Mouse (Mus musculus) T-helper 17 cell (primary cell): ENCODE measurements around the gene Rapgef4.

Experiments used
- in situ Hi-C, 2 experiments: fragments of 300-600 bp; cut with MboI, MseI; formaldehyde crosslinking; loops; 1 replicate in 1 of 2; 2 replicates in 1 of 2; pipeline ENCODE4 v1.15.1; 2025; ENCODE audit warnings: high pct_unique_total_duplicates in 2 of 2

Rapgef4 gene

GRCm38 (mm10) chr2:72245631-72246030 lies 264.6 kb downstream of the Rapgef4 start:
- in situ Hi-C loops, result loop anchor here in 1 of 2 experiments (5.0 to 10.0 kb wide), 2 partner anchors 79 to 1002 kb away; no protein-coding TSS in a partner anchor

GRCm38 (mm10) chr2:72246376-72246775 lies 265.3 kb downstream of the Rapgef4 start:
- in situ Hi-C loops, result loop anchor here in 1 of 2 experiments (5.0 to 10.0 kb wide), 2 partner anchors 78 to 1001 kb away; no protein-coding TSS in a partner anchor

GRCm38 (mm10) chr2:72247819-72248218 lies 266.8 kb downstream of the Rapgef4 start:
- in situ Hi-C loops, result loop anchor here in 1 of 2 experiments (5.0 to 10.0 kb wide), 2 partner anchors 77 to 999 kb away; no protein-coding TSS in a partner anchor

GRCm38 (mm10) chr2:72252510-72253505 lies 271.8 kb downstream of the Rapgef4 start:
- in situ Hi-C loops, result loop anchor here in 1 of 2 experiments (10.0 kb wide), 1 partner anchor 52 kb away; no protein-coding TSS in a partner anchor

- in situ Hi-C loops, result loop anchor here in 1 of 2 experiments (10.0 kb wide), 1 partner anchor 51 kb away; no protein-coding TSS in a partner anchor
These were observed 272.8 kb downstream of the Rapgef4 start for GRCm38 (mm10) chr2:72253882-72254281.

- in situ Hi-C loops, result loop anchor here in 1 of 2 experiments (10.0 kb wide), 1 partner anchor 50 kb away; no protein-coding TSS in a partner anchor
These were observed 274.0 kb downstream of the Rapgef4 start for GRCm38 (mm10) chr2:72254813-72255582.

- in situ Hi-C loops, result no loop called here
These were observed 279.7 kb downstream of the Rapgef4 start for GRCm38 (mm10) chr2:72260704-72261103.

- in situ Hi-C loops, result no loop called here
These were observed 281.9 kb downstream of the Rapgef4 start for GRCm38 (mm10) chr2:72262814-72263480.

- in situ Hi-C loops, result no loop called here
These were observed 286.4 kb downstream of the Rapgef4 start for GRCm38 (mm10) chr2:72267390-72267789.

GRCm38 (mm10) chr2:72269651-72270341 lies 288.8 kb downstream of the Rapgef4 start:
- in situ Hi-C loops, result no loop called here

GRCm38 (mm10) chr2:72278247-72278873 lies 297.3 kb downstream of the Rapgef4 start:
- in situ Hi-C loops, result no loop called here

GRCm38 (mm10) chr2:72280524-72280923 lies 299.5 kb downstream of the Rapgef4 start:
- in situ Hi-C loops, result loop anchor here (5.0 to 10.0 kb wide), 3 partner anchors 46 to 584 kb away; no protein-coding TSS in a partner anchor

- in situ Hi-C loops, result loop anchor here (5.0 to 10.0 kb wide), 3 partner anchors 47 to 583 kb away; no protein-coding TSS in a partner anchor
These were observed 300.9 kb downstream of the Rapgef4 start for GRCm38 (mm10) chr2:72281971-72282370.

GRCm38 (mm10) chr2:72282733-72283132 lies 301.7 kb downstream of the Rapgef4 start:
- in situ Hi-C loops, result loop anchor here (5.0 to 10.0 kb wide), 3 partner anchors 48 to 582 kb away; no protein-coding TSS in a partner anchor

- in situ Hi-C loops, result loop anchor here (5.0 to 10.0 kb wide), 4 partner anchors 50 to 580 kb away; no protein-coding TSS in a partner anchor
These were observed 303.6 kb downstream of the Rapgef4 start for GRCm38 (mm10) chr2:72284689-72285088.

GRCm38 (mm10) chr2:72285256-72285887 lies 304.3 kb downstream of the Rapgef4 start, which contains the start of gene Map3k20:
TSS of gene Map3k20 (plus strand) at chr2:72285637.
- in situ Hi-C loops, result loop anchor here (5.0 to 10.0 kb wide), 3 partner anchors 51 to 579 kb away; no protein-coding TSS in a partner anchor

GRCm38 (mm10) chr2:72285888-72286661 lies 305.0 kb downstream of the Rapgef4 start:
- in situ Hi-C loops, result loop anchor here (5.0 to 10.0 kb wide), 3 partner anchors 51 to 579 kb away; no protein-coding TSS in a partner anchor

- in situ Hi-C loops, result loop anchor here (5.0 to 10.0 kb wide), 3 partner anchors 52 to 578 kb away; no protein-coding TSS in a partner anchor
These were observed 306.1 kb downstream of the Rapgef4 start for GRCm38 (mm10) chr2:72287142-72287541.
